Mouse (Mus musculus) liver, postnatal 0 days (tissue): ENCODE results near the gene Evi5. TPM values are rescaled to one million over a fixed set of nuclear protein-coding genes. Genes with fewer than 3 reads are reported as not detected.
"Not testable (repeated sequence)": the region's sequence is repeated elsewhere in the genome, so short reads cannot be mapped to it uniquely, and the experiment has no call there.

Experiments used
- ATAC-seq: fragments of 200-750 bp; cut with Nextera tagmentation; 2 replicates; pipeline ENCODE4 v1.8.0; 2017; ENCODE audit warnings: mild to moderate bottlenecking, moderate library complexity
- DNase-seq: peaks from one replicate; pipeline ENCODE4 v3.0.0-alpha.2; 2016
- H3K27ac ChIP-seq: fragments of 300-500 bp; sonication (generic); 2 replicates; pipeline ENCODE4 v1.5.1; 2014; ENCODE audit warnings: antibody characterized with exemption, moderate library complexity, mild to moderate bottlenecking, low read depth
- H3K27me3 ChIP-seq: fragments of 300-500 bp; sonication (generic); 2 replicates; pipeline ENCODE4 v1.6.1; 2014; ENCODE audit warnings: low read length, control low read depth, mixed read lengths; ENCODE audit not compliant: insufficient read depth
- H3K36me3 ChIP-seq: fragments of 300-500 bp; sonication (generic); replicated peaks from 2 replicates; pipeline ENCODE4 v1.6.1; 2014; ENCODE audit warnings: mild to moderate bottlenecking, control low read depth, low read length, moderate library complexity, mixed read lengths; ENCODE audit not compliant: insufficient read depth
- H3K4me1 ChIP-seq: fragments of 300-500 bp; sonication (generic); 2 replicates; pipeline ENCODE4 v1.6.1; 2014; ENCODE audit warnings: antibody characterized with exemption, mild to moderate bottlenecking, control low read depth; ENCODE audit not compliant: insufficient read depth
- H3K4me2 ChIP-seq: fragments of 300-500 bp; sonication (generic); 2 replicates; pipeline ENCODE4 v1.6.1; 2014; ENCODE audit warnings: low read depth, mild to moderate bottlenecking, low read length, moderate library complexity, mixed read lengths
- H3K4me3 ChIP-seq: fragments of 300-500 bp; sonication (generic); 2 replicates; pipeline ENCODE4 v1.5.1; 2014; ENCODE audit warnings: low read depth, low read length
- H3K9ac ChIP-seq: fragments of 300-500 bp; sonication (generic); replicated peaks from 2 replicates; pipeline ENCODE4 v1.6.1; 2014; ENCODE audit warnings: mild to moderate bottlenecking, moderate library complexity
- H3K9me3 ChIP-seq: fragments of 300-500 bp; sonication (generic); 2 replicates; pipeline ENCODE4 v1.6.1; 2016; ENCODE audit warnings: mild to moderate bottlenecking, control low read depth, low read length, mixed read lengths
- CTCF ChIP-seq: sonication (generic); IDR thresholded peaks from 2 replicates; pipeline ENCODE4 v1.5.1; 2016; ENCODE audit warnings: antibody characterized with exemption, low read depth
- EP300 ChIP-seq: IDR thresholded peaks from 2 replicates; pipeline ENCODE4 v1.6.1; 2016; ENCODE audit warnings: antibody characterized with exemption, low read depth, mild to moderate bottlenecking
- WGBS: fragments of 180-500 bp; shearing (Covaris S2); extraction: QIAGEN DNeasy Blood & Tissue Kit; methylation state at CpG from one replicate; pipeline ENCODE4 v1.1.7; 2014; ENCODE audit not compliant: insufficient replicate concordance; 5-methylcytosine and 5-hydroxymethylcytosine counted together
- polyA plus RNA-seq: library from polyadenylated mRNA; unstranded; fragments of >200 nt; fragmentation: Nextera tagmentation; extraction: Ambion mirVana; gene quantifications from 2 replicates; pipeline ENCODE4 v1.2.1, GENCODE M21; 2015

Gene Evi5
- polyA plus RNA-seq, 1 experiment from 2014 or later, result 68.4 TPM

GRCm38 (mm10) chr5:107896265-107896664 is 21.4 kb upstream of the Evi5 start:
- Histone ChIP-seq H3K27me3 (no peaks in the 10 kb centered on the region), H3K4me2 (no peak overlapping the region), H3K36me3 (no peaks in the 10 kb centered on the region), H3K27ac (no peak overlapping the region), H3K9me3 (no peaks in the 10 kb centered on the region), H3K9ac (no peak overlapping the region), H3K4me3 (no peak overlapping the region), H3K4me1 (no peaks in the 10 kb centered on the region)
- DNase-seq (no peak), ATAC-seq (no peak)
- WGBS, result 65% methylated on average over 1 of the region's 1 CpGs
- TF ChIP-seq CTCF (no peak), EP300 (no peak)

DNA sequence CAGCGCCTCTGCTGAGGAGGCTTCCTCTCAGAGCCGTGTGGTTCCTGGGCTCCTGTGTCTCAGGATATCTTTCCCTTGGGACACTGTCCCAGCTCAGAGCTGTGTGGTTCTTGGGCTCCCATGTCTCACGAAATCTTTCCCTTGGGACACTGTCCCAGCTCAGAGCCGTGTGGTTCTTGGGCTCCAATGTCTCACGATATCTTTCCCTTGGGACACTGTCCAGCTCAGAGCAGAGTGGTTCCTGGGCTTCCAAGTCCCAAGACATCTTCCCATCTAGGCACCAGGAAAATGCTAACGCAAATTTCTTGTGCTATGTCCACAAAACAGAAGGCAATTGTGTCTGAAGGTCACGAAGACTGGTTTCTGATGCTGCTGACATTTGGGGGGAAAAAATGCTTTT is 19.8 kb upstream of the Evi5 start:
- WGBS, result 69% methylated on average over 7 of the region's 7 CpGs
- H3K4me2 ChIP-seq, result no peak overlapping the region

DNA sequence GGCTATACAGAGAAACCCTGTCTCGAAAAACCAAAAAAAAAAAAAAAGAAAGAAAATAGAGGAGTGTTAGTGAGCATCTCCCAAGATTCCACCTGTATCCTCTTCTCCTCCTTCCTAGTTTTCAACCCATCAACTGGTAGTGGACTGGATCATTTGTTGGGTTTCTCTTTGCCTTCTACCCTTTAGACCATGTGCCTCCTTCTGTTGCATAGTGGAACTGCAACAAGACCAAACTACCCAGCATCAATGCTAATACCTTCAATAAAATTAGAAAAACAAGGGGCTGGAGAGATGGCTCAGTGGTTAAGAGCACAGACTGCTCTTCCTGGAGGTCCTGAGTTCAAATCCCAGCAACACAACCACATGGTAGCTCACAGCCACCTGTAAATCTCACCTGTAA is 16.6 kb upstream of the Evi5 start:
- H3K4me2 ChIP-seq, H3K27me3 ChIP-seq, H3K4me1 ChIP-seq, H3K4me3 ChIP-seq, H3K27ac ChIP-seq, H3K9ac ChIP-seq, H3K9me3 ChIP-seq, H3K36me3 ChIP-seq: not testable (repeated sequence)
- ATAC-seq, result peak; percentile 57
- 60% methylated on average over 1 of the region's 1 CpGs for WGBS
- TF ChIP-seq CTCF, result peak; percentile 79
- DNase-seq, result peak; percentile 31

More for the DNA sequence above, 19.8 kb upstream of the Evi5 start:
- ATAC-seq (no peak), DNase-seq (no peak)
- H3K27ac ChIP-seq, result no peak overlapping the region
- H3K4me3 ChIP-seq, result no peak overlapping the region
- no peak overlapping the region for H3K9ac ChIP-seq
- H3K4me1 ChIP-seq, result peaks cover 4% of the 10 kb centered on the region
- no peaks in the 10 kb centered on the region for H3K27me3 ChIP-seq
- H3K9me3 ChIP-seq, result no peaks in the 10 kb centered on the region
- no peaks in the 10 kb centered on the region for H3K36me3 ChIP-seq
- no peak for TF ChIP-seq CTCF
- no peak for TF ChIP-seq EP300

GRCm38 (mm10) chr5:107889994-107890888 is 15.3 kb upstream of the Evi5 start:
- ATAC-seq, result peak; percentile 87
- DNase-seq, result peak; percentile 29

GRCm38 (mm10) chr5:107880710-107881109 is 5.8 kb upstream of the Evi5 start:
- Histone ChIP-seq H3K4me2 (peak overlapping the region; percentile 53), H3K9ac (peak overlapping the region; percentile 42; the same call in 1 of the 2 replicates), H3K27ac (peak overlapping the region; percentile 82), H3K27me3 (no peaks in the 10 kb centered on the region), H3K36me3 (no peaks in the 10 kb centered on the region), H3K4me3 (no peak overlapping the region), H3K4me1 (peaks cover 4% of the 10 kb centered on the region; the same call in 1 of the 2 replicates), H3K9me3 (no peaks in the 10 kb centered on the region)
- 55% methylated on average over 5 of the region's 5 CpGs for WGBS
- ATAC-seq (peak; percentile 87), DNase-seq (no peak)
- TF ChIP-seq EP300, result no peak
- no peak for TF ChIP-seq CTCF

More at GRCm38 (mm10) chr5:107889994-107890888, 15.3 kb upstream of the Evi5 start:
- Histone ChIP-seq H3K27me3 (no peaks in the 10 kb centered on the region), H3K9me3 (no peaks in the 10 kb centered on the region), H3K9ac (peak overlapping the region; percentile 28; the same call in 1 of the 2 replicates), H3K4me3 (no peak overlapping the region), H3K4me1 (peaks cover 7% of the 10 kb centered on the region), H3K27ac (peak overlapping the region; percentile 74), H3K4me2 (peak overlapping the region; percentile 27; the same call in 1 of the 2 replicates), H3K36me3 (no peaks in the 10 kb centered on the region)
- no peak for TF ChIP-seq EP300
- no peak for TF ChIP-seq CTCF
- WGBS, result 43% methylated on average over 9 of the region's 9 CpGs

DNA sequence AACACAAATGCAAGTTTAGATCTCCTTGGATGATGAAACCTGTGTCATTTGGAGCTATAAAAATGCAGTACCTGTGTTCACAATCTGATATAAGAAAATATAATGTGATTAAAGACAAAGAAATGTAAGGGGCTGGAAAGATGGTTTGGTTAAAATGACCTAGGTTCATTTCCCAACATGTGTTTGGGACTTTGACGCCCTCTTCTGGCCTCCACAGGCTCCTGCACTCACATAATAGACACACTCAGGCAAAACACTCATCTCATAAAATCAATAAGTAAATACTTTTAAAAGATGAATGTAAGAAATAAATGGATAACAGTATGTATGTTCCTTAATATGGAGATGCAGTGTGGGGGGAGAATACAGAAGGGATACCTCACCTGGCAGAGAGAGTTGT is 2.1 kb upstream of the Evi5 start:
- H3K9ac ChIP-seq, result no peak overlapping the region
- TF ChIP-seq CTCF (peak; percentile 54), EP300 (no peak)
- DNase-seq, result no peak
- no peaks in the 10 kb centered on the region for H3K27me3 ChIP-seq
- H3K4me1 ChIP-seq, result peaks cover 12% of the 10 kb centered on the region; the same call in 1 of the 2 replicates
- H3K4me3 ChIP-seq, result no peak overlapping the region
- H3K9me3 ChIP-seq, result no peaks in the 10 kb centered on the region
- peaks cover 6% of the 10 kb centered on the region; the same call in 1 of the 2 replicates for H3K36me3 ChIP-seq
- ATAC-seq, result no peak
- no peak overlapping the region for H3K4me2 ChIP-seq
- 84% methylated on average over 1 of the region's 1 CpGs for WGBS
- H3K27ac ChIP-seq, result no peak overlapping the region
